Mouse (Mus musculus): ENCODE data around the gene Pcdh17. TPM values are rescaled to one million over a fixed set of nuclear protein-coding genes. Genes with fewer than 3 reads are reported as not detected.

The Pcdh17 gene
- polyA plus RNA-seq, 1 experiment from 2014 or later, result 37.7 TPM

DNA sequence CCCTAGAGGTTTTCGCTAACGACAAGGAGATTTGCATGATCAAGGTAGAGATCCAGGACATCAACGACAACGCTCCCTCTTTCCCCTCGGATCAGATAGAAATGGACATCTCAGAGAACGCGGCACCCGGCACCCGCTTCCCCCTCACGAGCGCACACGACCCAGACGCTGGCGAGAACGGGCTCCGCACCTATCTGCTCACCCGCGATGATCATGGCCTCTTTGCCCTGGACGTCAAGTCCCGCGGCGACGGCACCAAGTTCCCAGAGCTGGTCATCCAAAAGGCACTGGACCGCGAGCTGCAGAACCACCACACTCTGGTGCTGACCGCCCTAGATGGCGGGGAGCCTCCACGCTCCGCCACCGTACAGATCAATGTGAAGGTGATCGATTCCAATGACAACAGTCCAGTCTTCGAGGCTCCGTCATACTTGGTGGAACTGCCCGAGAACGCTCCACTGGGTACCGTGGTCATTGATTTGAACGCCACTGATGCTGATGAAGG, 3.1 kb downstream of the Pcdh17 start:
- ATAC-seq (replicated peaks), result no peak
- H3K36me3 ChIP-seq (replicated peaks), result no peaks in the 10 kb centered on the region
- peak overlapping the region; percentile 81 for H3K27ac ChIP-seq
- no peaks in the 10 kb centered on the region for H3K9me3 ChIP-seq
- peaks cover 24% of the 10 kb centered on the region for H3K4me1 ChIP-seq
- 5% methylated on average over 37 of the region's 37 CpGs for WGBS
- H3K9ac ChIP-seq, result peak overlapping the region; percentile 68
- peak overlapping the region; percentile 80 for H3K4me3 ChIP-seq
- peak overlapping the region; percentile 91 for H3K4me2 ChIP-seq
- no peaks in the 10 kb centered on the region for H3K27me3 ChIP-seq (replicated peaks)

- H3K27ac ChIP-seq, result peak overlapping the region; percentile 81; the same call in 1 of the 2 replicates
- peak overlapping the region; percentile 80 for H3K4me3 ChIP-seq
- peaks cover 24% of the 10 kb centered on the region for H3K4me1 ChIP-seq
- H3K36me3 ChIP-seq (replicated peaks), result no peaks in the 10 kb centered on the region
- H3K27me3 ChIP-seq (replicated peaks), result no peaks in the 10 kb centered on the region
- peak overlapping the region; percentile 68 for H3K9ac ChIP-seq
- no peak for ATAC-seq (replicated peaks)
- peak overlapping the region; percentile 91 for H3K4me2 ChIP-seq
- 7% methylated on average over 45 of the region's 45 CpGs for WGBS
- H3K9me3 ChIP-seq, result no peaks in the 10 kb centered on the region
Observed at GRCm38 (mm10) chr14:84446941-84447641, 3.7 kb downstream of the Pcdh17 start.

- H3K27me3 ChIP-seq (replicated peaks), result no peaks in the 10 kb centered on the region
- H3K27ac ChIP-seq, result peak overlapping the region; percentile 5; the same call in 1 of the 2 replicates
- ATAC-seq (replicated peaks), result no peak
- H3K4me3 ChIP-seq, result peak overlapping the region; percentile 80
- H3K36me3 ChIP-seq (replicated peaks), result no peaks in the 10 kb centered on the region
- peaks cover 24% of the 10 kb centered on the region for H3K4me1 ChIP-seq
- WGBS, result 3% methylated on average over 45 of the region's 45 CpGs
- H3K4me2 ChIP-seq, result peak overlapping the region; percentile 91
- H3K9ac ChIP-seq, result peak overlapping the region; percentile 68
- no peaks in the 10 kb centered on the region for H3K9me3 ChIP-seq
Observed at GRCm38 (mm10) chr14:84447661-84448380, 4.5 kb downstream of the Pcdh17 start.

GRCm38 (mm10) chr14:84448381-84448771, 5.0 kb downstream of the Pcdh17 start:
- Histone ChIP-seq H3K9me3 (no peaks in the 10 kb centered on the region), H3K9ac (peak overlapping the region; percentile 68), H3K4me2 (peak overlapping the region; percentile 91), H3K27ac (0 out of 2 replicates have a peak overlapping the region, but pooled peaks have one; percentile 5), H3K36me3 (replicated peaks) (no peaks in the 10 kb centered on the region), H3K27me3 (replicated peaks) (no peaks in the 10 kb centered on the region), H3K4me3 (peak overlapping the region; percentile 80), H3K4me1 (peaks cover 24% of the 10 kb centered on the region)
- 2% methylated on average over 15 of the region's 15 CpGs for WGBS
- ATAC-seq (replicated peaks), result no peak

DNA sequence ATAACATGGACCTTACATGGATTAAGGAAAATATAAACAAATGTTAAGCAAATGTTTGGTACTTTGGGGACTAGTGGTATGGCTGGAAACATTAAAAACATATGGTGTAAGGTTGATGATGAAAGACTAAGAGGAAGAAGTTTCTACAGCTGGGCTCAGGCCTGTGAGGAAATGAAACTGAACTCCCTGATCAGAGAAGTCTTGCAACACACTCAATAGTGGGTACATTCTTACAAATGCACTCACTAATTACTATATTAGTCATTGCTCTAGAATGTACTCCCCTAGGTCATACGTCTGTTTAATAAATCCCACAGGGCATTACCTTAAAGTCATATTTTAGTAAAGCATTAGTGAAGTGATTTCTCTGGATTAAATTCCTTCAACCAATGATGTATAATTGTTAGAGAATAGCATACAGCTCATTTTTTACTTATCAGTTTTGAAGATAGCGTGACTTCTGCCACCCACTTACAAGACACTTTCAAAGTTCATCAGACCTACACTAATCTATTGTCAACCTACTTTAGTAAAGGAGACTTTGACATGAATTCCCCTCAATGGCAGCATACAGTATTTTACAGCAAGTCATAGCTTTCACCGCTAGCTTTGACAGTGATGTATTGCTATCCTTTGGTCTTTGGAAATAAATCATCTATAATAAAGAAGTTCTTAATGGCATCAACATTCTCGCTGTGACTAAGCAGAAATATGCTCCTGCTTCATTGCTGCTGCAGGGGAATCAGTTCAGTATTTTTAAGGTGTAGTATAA, 10.9 kb downstream of the Pcdh17 start:
- H3K36me3 ChIP-seq (replicated peaks), result no peaks in the 10 kb centered on the region
- 80% methylated on average over 4 of the region's 4 CpGs for WGBS
- H3K27me3 ChIP-seq (replicated peaks), result no peaks in the 10 kb centered on the region
- H3K4me3 ChIP-seq, result no peak overlapping the region
- peaks cover 2% of the 10 kb centered on the region; the same call in 1 of the 2 replicates for H3K4me1 ChIP-seq
- H3K27ac ChIP-seq, result no peak overlapping the region
- no peak for ATAC-seq (replicated peaks)
- H3K9ac ChIP-seq, result no peak overlapping the region
- H3K9me3 ChIP-seq, result no peaks in the 10 kb centered on the region
- H3K4me2 ChIP-seq, result 0 out of 2 replicates have a peak overlapping the region, but pooled peaks have one; percentile 13

DNA sequence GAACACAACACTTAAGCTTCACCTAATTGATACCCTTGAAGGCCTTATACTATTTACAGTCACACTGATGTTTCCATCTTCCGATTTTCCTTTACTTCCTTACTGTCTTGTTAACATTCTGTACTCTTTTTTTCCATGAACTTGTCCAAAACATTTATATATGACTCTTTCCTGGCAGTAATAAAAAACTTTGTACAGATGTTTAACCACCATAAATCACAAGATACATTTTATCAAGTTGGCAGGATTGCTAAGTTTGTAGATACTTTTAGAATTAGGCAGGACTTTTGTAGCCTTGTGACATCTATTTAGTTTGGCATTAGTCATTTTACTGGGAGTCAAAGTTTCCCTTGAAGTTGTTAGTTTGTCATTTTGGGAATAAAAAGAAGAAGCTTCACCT, 32.1 kb downstream of the Pcdh17 start:
- H3K27me3 ChIP-seq (replicated peaks), result no peaks in the 10 kb centered on the region
- no peak overlapping the region for H3K4me3 ChIP-seq
- no peak overlapping the region for H3K9ac ChIP-seq
- peaks cover 4% of the 10 kb centered on the region; the same call in 1 of the 2 replicates for H3K4me1 ChIP-seq
- H3K9me3 ChIP-seq, result no peaks in the 10 kb centered on the region
- no peak overlapping the region for H3K4me2 ChIP-seq
- 88% methylated on average over 1 of the region's 1 CpGs for WGBS
- H3K27ac ChIP-seq, result no peak overlapping the region
- no peaks in the 10 kb centered on the region for H3K36me3 ChIP-seq (replicated peaks)
- ATAC-seq (replicated peaks), result no peak

GRCm38 (mm10) chr14:84476336-84476735, 33.0 kb downstream of the Pcdh17 start:
- no peak for ATAC-seq (replicated peaks)
- Histone ChIP-seq H3K36me3 (replicated peaks) (no peaks in the 10 kb centered on the region), H3K9me3 (no peaks in the 10 kb centered on the region)

GRCm38 (mm10) chr14:84476906-84477305, 33.5 kb downstream of the Pcdh17 start:
- no peak for ATAC-seq (replicated peaks)
- no peak overlapping the region for H3K4me3 ChIP-seq
- WGBS, result 51% methylated on average over 4 of the region's 4 CpGs

More at GRCm38 (mm10) chr14:84476336-84476735, 33.0 kb downstream of the Pcdh17 start:
- no peak overlapping the region for H3K9ac ChIP-seq
- H3K4me1 ChIP-seq, result peaks cover 4% of the 10 kb centered on the region; the same call in 1 of the 2 replicates
- no peak overlapping the region for H3K4me3 ChIP-seq
- no peak overlapping the region for H3K27ac ChIP-seq
- H3K27me3 ChIP-seq (replicated peaks), result no peaks in the 10 kb centered on the region
- WGBS, result 89% methylated on average over 8 of the region's 8 CpGs
- no peak overlapping the region for H3K4me2 ChIP-seq

DNA sequence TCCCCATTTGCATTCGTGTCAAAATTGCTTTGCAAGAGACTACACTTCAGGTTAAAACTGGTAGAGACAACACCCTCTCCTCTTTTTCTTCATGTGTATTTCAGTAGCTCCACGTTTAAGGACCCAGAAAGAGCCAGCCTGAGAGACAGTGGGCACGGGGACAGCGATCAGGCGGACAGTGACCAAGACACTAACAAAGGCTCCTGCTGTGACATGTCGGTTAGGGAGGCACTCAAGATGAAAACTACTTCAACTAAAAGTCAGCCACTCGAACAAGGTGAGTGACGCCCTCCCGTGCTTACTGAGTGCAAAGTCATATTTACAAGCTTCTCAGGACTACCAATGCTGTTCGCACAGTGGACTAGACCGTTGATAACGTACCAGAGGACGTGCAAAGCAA, 34.0 kb downstream of the Pcdh17 start:
- 0 out of 2 replicates have a peak, but pooled peaks have one; percentile 39 for ATAC-seq (replicated peaks)
- Histone ChIP-seq H3K4me2 (no peak overlapping the region), H3K4me1 (peaks cover 4% of the 10 kb centered on the region; the same call in 1 of the 2 replicates), H3K27me3 (replicated peaks) (no peaks in the 10 kb centered on the region), H3K9me3 (no peaks in the 10 kb centered on the region), H3K27ac (no peak overlapping the region), H3K9ac (no peak overlapping the region), H3K36me3 (replicated peaks) (no peaks in the 10 kb centered on the region), H3K4me3 (no peak overlapping the region)
- WGBS, result 39% methylated on average over 13 of the region's 13 CpGs

More at GRCm38 (mm10) chr14:84476906-84477305, 33.5 kb downstream of the Pcdh17 start:
- no peak overlapping the region for H3K27ac ChIP-seq
- H3K27me3 ChIP-seq (replicated peaks), result no peaks in the 10 kb centered on the region
- H3K9me3 ChIP-seq, result no peaks in the 10 kb centered on the region
- no peaks in the 10 kb centered on the region for H3K36me3 ChIP-seq (replicated peaks)
- no peak overlapping the region for H3K9ac ChIP-seq
- H3K4me1 ChIP-seq, result peaks cover 4% of the 10 kb centered on the region; the same call in 1 of the 2 replicates
- H3K4me2 ChIP-seq, result no peak overlapping the region

GRCm38 (mm10) chr14:84480546-84480945, 37.2 kb downstream of the Pcdh17 start:
- 85% methylated on average over 6 of the region's 6 CpGs for WGBS
- Histone ChIP-seq H3K27me3 (replicated peaks) (no peaks in the 10 kb centered on the region), H3K36me3 (replicated peaks) (0 out of 2 replicates have a peak, but pooled peaks cover 3% of the 10 kb centered on the region), H3K4me3 (no peak overlapping the region), H3K9me3 (no peaks in the 10 kb centered on the region), H3K9ac (no peak overlapping the region), H3K27ac (no peak overlapping the region), H3K4me1 (peaks cover 4% of the 10 kb centered on the region; the same call in 1 of the 2 replicates), H3K4me2 (no peak overlapping the region)
- ATAC-seq (replicated peaks), result no peak

DNA sequence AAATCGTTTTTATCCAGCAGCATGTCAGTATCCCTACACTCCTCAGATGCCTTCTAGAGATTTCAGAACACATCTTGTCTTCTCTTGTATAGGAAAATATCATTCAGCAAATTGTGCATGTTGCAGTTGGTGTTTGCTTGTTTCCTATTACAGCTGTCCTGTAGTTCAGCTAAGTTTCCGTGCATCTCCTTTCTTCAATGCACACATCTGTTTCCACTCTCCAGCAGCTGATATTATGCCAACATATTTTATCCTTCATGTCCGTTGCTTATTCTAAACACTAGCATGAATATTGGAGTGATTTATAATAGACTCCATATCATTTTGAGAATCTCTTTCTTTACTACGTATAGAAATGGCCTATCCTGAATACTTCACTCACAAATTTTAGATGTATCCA, 41.0 kb downstream of the Pcdh17 start:
- H3K36me3 ChIP-seq (replicated peaks), result 0 out of 2 replicates have a peak, but pooled peaks cover 3% of the 10 kb centered on the region
- 86% methylated on average over 4 of the region's 4 CpGs for WGBS
- H3K27ac ChIP-seq, result no peak overlapping the region
- no peak overlapping the region for H3K4me3 ChIP-seq
- H3K9me3 ChIP-seq, result no peaks in the 10 kb centered on the region
- H3K9ac ChIP-seq, result no peak overlapping the region
- no peak for ATAC-seq (replicated peaks)
- H3K4me1 ChIP-seq, result no peaks in the 10 kb centered on the region
- H3K4me2 ChIP-seq, result no peak overlapping the region
- no peaks in the 10 kb centered on the region for H3K27me3 ChIP-seq (replicated peaks)

All from midbrain, embryonic 15.5 days (tissue).